Mouse (Mus musculus) neural tube, embryonic 15.5 days (tissue): ENCODE results near the gene Olfr1392. TPM values are rescaled to one million over a fixed set of nuclear protein-coding genes. Genes with fewer than 3 reads are reported as not detected.

Experiments used
- ATAC-seq: fragments of 200-750 bp; cut with Nextera tagmentation; 2 replicates; pipeline ENCODE4 v1.8.0; 2017; ENCODE audit warnings: mild to moderate bottlenecking, moderate TSS enrichment, moderate library complexity; ENCODE audit not compliant: low FRiP score
- H3K27ac ChIP-seq: fragments of 300-500 bp; sonication (generic); replicated peaks from 2 replicates; pipeline ENCODE4 v1.5.1; 2015; ENCODE audit warnings: mild to moderate bottlenecking, inconsistent platforms
- H3K27me3 ChIP-seq: fragments of 300-500 bp; sonication (generic); replicated peaks from 2 replicates; pipeline ENCODE4 v1.6.1; 2015; ENCODE audit warnings: inconsistent platforms
- H3K36me3 ChIP-seq: fragments of 300-500 bp; sonication (generic); 2 replicates; pipeline ENCODE4 v1.6.1; 2015; ENCODE audit warnings: inconsistent platforms
- H3K4me1 ChIP-seq: fragments of 300-500 bp; sonication (generic); 2 replicates; pipeline ENCODE4 v1.6.1; 2015; ENCODE audit warnings: inconsistent platforms
- H3K4me2 ChIP-seq: fragments of 300-500 bp; sonication (generic); 2 replicates; pipeline ENCODE4 v1.6.1; 2015; ENCODE audit warnings: inconsistent platforms, mild to moderate bottlenecking, moderate library complexity
- H3K4me3 ChIP-seq: fragments of 300-500 bp; sonication (generic); replicated peaks from 2 replicates; pipeline ENCODE4 v1.5.1; 2015; ENCODE audit warnings: mild to moderate bottlenecking, inconsistent platforms
- H3K9ac ChIP-seq: fragments of 300-500 bp; sonication (generic); replicated peaks from 2 replicates; pipeline ENCODE4 v1.6.1; 2015; ENCODE audit warnings: mild to moderate bottlenecking, inconsistent platforms
- H3K9me3 ChIP-seq: fragments of 300-500 bp; sonication (generic); replicated peaks from 2 replicates; pipeline ENCODE4 v1.6.1; 2016; ENCODE audit warnings: inconsistent platforms
- WGBS: fragments of 180-500 bp; shearing (Covaris S2); methylation state at CpG from one replicate; pipeline ENCODE4 v1.1.7; 2015; ENCODE audit warnings: mixed read lengths; 5-methylcytosine and 5-hydroxymethylcytosine counted together
- polyA plus RNA-seq: library from polyadenylated mRNA; unstranded; fragments of >200 nt; fragmentation: Nextera tagmentation; extraction: Ambion mirVana; gene quantifications from 2 replicates; pipeline ENCODE4 v1.2.1, GENCODE M21; 2015

Olfr1392 gene
- polyA plus RNA-seq, 1 experiment from 2014 or later: not detected

DNA sequence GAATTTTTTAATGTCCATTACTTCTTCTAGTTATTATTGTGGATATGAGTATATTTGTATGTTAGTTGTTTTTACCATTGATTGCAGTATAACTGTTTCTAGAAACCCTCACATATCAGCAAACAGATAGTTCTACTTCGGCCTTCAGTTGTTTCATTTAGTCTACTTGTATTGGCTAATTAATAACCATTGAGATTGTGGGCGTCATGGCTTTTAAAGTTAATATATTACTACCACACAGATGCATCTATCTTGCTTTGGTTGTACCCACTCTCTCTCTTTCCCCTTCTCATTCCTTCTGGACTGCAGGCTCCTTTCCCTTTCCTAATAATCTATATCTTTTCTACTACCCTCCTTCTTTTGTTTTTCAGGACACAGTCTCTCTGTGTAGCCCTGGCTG, 25.8 kb upstream of the Olfr1392 start:
- WGBS: 95% methylated on average over 2 of the region's 2 CpGs
- no peak for ATAC-seq

GRCm38 (mm10) chr11:49259829-49260228, 25.3 kb upstream of the Olfr1392 start:
- 91% methylated on average over 1 of the region's 1 CpGs for WGBS
- no peaks in the 10 kb centered on the region for H3K9me3 ChIP-seq
- no peaks in the 10 kb centered on the region for H3K27me3 ChIP-seq
- H3K4me2 ChIP-seq: no peak overlapping the region
- H3K36me3 ChIP-seq: peaks cover 15% of the 10 kb centered on the region
- no peak for ATAC-seq
- no peak overlapping the region for H3K9ac ChIP-seq
- no peak overlapping the region for H3K27ac ChIP-seq
- H3K4me3 ChIP-seq: no peak overlapping the region
- no peaks in the 10 kb centered on the region for H3K4me1 ChIP-seq

More for the DNA sequence above, 25.8 kb upstream of the Olfr1392 start:
- Histone ChIP-seq H3K9ac (no peak overlapping the region), H3K4me1 (no peaks in the 10 kb centered on the region), H3K36me3 (peaks cover 18% of the 10 kb centered on the region), H3K27me3 (no peaks in the 10 kb centered on the region), H3K4me2 (no peak overlapping the region), H3K27ac (no peak overlapping the region), H3K9me3 (no peaks in the 10 kb centered on the region), H3K4me3 (no peak overlapping the region)

GRCm38 (mm10) chr11:49260598-49261312, 24.3 kb upstream of the Olfr1392 start:
- H3K9ac ChIP-seq: no peak overlapping the region
- 93% methylated on average over 21 of the region's 21 CpGs for WGBS
- no peaks in the 10 kb centered on the region for H3K27me3 ChIP-seq
- H3K27ac ChIP-seq: no peak overlapping the region
- H3K9me3 ChIP-seq: no peaks in the 10 kb centered on the region
- H3K4me1 ChIP-seq: no peaks in the 10 kb centered on the region
- no peak overlapping the region for H3K4me2 ChIP-seq
- peaks cover 15% of the 10 kb centered on the region for H3K36me3 ChIP-seq
- no peak for ATAC-seq
- H3K4me3 ChIP-seq: no peak overlapping the region

- Histone ChIP-seq H3K27ac (no peak overlapping the region), H3K27me3 (no peaks in the 10 kb centered on the region), H3K36me3 (peaks cover 15% of the 10 kb centered on the region), H3K9me3 (no peaks in the 10 kb centered on the region), H3K4me3 (no peak overlapping the region), H3K4me1 (no peaks in the 10 kb centered on the region), H3K4me2 (no peak overlapping the region), H3K9ac (no peak overlapping the region)
- WGBS: 95% methylated on average over 14 of the region's 14 CpGs
- ATAC-seq: no peak
These were observed 23.7 kb upstream of the Olfr1392 start for GRCm38 (mm10) chr11:49261313-49261855.

- WGBS: 84% methylated on average over 5 of the region's 5 CpGs
- no peak for ATAC-seq
These were observed 22.8 kb upstream of the Olfr1392 start for GRCm38 (mm10) chr11:49262286-49262685.

DNA sequence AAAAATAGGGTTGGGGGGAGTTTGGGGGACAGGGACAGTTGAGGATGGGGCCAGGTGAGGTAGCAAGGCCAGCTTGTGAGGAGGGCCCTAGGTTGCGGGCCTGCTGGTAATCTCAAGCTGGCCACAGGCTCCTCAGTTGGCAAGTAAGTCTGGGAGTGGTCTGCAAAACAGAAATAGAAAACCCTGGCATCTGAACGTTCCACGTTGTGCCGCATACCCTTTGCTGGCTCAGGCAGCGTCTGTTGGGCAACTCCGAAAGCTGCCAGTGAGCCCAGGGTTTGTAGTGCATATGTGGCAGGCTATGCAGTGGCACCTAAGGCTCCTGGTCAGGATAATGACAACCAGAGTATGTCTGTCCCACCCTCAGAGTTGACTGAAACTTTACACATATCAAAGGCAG, 21.9 kb upstream of the Olfr1392 start:
- WGBS: 88% methylated on average over 6 of the region's 6 CpGs
- Histone ChIP-seq H3K27me3 (no peaks in the 10 kb centered on the region), H3K36me3 (peaks cover 15% of the 10 kb centered on the region), H3K4me3 (no peak overlapping the region), H3K4me1 (no peaks in the 10 kb centered on the region), H3K27ac (no peak overlapping the region), H3K4me2 (no peak overlapping the region), H3K9me3 (no peaks in the 10 kb centered on the region), H3K9ac (no peak overlapping the region)
- no peak for ATAC-seq

More at GRCm38 (mm10) chr11:49262286-49262685, 22.8 kb upstream of the Olfr1392 start:
- Histone ChIP-seq H3K27me3 (no peaks in the 10 kb centered on the region), H3K4me2 (no peak overlapping the region), H3K9me3 (no peaks in the 10 kb centered on the region), H3K4me1 (no peaks in the 10 kb centered on the region), H3K36me3 (peaks cover 15% of the 10 kb centered on the region), H3K4me3 (no peak overlapping the region), H3K27ac (no peak overlapping the region), H3K9ac (no peak overlapping the region)

DNA sequence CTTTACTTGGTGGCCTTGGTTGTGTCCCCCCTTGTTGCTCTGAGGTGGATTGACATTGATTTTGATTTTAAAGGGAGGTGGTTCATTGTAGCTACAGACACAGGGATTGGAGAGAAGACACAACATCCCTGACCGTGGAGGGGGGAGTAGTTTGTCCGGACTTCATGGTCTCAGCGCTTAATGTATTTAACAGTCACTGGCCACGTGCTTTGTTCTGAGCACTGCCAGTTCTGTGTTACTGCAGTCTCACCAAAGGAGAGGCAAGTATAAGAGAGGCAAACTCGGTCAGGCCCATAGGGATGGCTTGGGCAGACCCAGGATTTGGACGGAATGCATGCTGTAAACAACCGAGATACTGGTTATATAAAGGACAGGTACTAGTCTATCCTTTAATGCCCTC, 21.0 kb upstream of the Olfr1392 start:
- Histone ChIP-seq H3K9me3 (no peaks in the 10 kb centered on the region), H3K4me2 (no peak overlapping the region), H3K27ac (no peak overlapping the region), H3K36me3 (peaks cover 13% of the 10 kb centered on the region), H3K4me3 (no peak overlapping the region), H3K9ac (no peak overlapping the region), H3K27me3 (no peaks in the 10 kb centered on the region), H3K4me1 (no peaks in the 10 kb centered on the region)
- WGBS: 94% methylated on average over 7 of the region's 7 CpGs
- no peak for ATAC-seq

- 85% methylated on average over 11 of the region's 11 CpGs for WGBS
- Histone ChIP-seq H3K4me3 (no peak overlapping the region), H3K9me3 (no peaks in the 10 kb centered on the region), H3K36me3 (peaks cover 13% of the 10 kb centered on the region), H3K9ac (no peak overlapping the region), H3K4me2 (no peak overlapping the region), H3K27ac (no peak overlapping the region), H3K4me1 (no peaks in the 10 kb centered on the region), H3K27me3 (no peaks in the 10 kb centered on the region)
- ATAC-seq: no peak
These were observed 20.5 kb upstream of the Olfr1392 start for GRCm38 (mm10) chr11:49264622-49265021.

DNA sequence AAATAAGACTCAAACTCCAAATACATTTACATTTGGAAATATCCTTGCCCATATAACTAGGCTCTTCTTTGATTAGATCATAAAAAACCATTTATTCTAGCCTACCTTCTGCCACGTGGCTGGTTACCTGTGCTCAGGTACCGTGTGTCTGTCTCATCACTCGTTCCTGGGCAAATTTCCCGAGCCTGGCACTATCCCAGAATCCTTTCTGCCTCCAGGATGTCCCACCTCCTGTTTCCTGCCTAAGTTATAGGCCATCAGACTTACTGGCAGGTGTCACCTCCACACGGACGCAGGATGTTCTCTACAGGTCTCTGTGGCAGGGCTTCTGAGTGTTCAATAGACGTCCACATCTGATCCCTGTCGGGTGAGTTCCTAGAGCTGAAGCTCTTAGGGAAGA, 20.0 kb upstream of the Olfr1392 start:
- H3K4me1 ChIP-seq: no peaks in the 10 kb centered on the region
- no peak overlapping the region for H3K4me2 ChIP-seq
- H3K36me3 ChIP-seq: peaks cover 13% of the 10 kb centered on the region
- WGBS: 85% methylated on average over 8 of the region's 8 CpGs
- H3K4me3 ChIP-seq: no peak overlapping the region
- H3K27me3 ChIP-seq: no peaks in the 10 kb centered on the region
- no peaks in the 10 kb centered on the region for H3K9me3 ChIP-seq
- H3K27ac ChIP-seq: no peak overlapping the region
- H3K9ac ChIP-seq: no peak overlapping the region
- ATAC-seq: no peak

DNA sequence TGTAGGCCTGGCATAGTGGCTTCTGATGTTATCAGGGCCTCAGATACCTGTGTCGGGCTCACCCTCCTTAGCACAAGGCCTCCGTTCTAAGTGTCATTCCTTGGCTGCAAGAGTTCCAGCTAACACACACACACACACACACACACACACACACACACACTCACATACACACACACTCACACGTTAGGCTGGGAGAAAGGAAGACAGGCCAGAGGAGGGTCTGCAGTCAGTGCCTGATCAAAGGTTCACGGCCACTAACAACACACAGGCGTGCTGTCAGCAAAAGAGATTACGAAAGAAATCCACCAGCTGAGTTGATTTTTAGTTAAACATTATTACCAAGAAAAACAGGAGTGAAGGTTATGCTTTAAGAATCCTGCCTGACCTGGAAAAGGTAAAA, 18.4 kb upstream of the Olfr1392 start:
- Histone ChIP-seq H3K27ac (no peak overlapping the region), H3K27me3 (no peaks in the 10 kb centered on the region), H3K9me3 (no peaks in the 10 kb centered on the region), H3K36me3 (peaks cover 2% of the 10 kb centered on the region; the same call in 1 of the 2 replicates), H3K4me3 (no peak overlapping the region), H3K4me2 (no peak overlapping the region), H3K9ac (no peak overlapping the region), H3K4me1 (no peaks in the 10 kb centered on the region)
- ATAC-seq: no peak
- WGBS: 87% methylated on average over 6 of the region's 6 CpGs

GRCm38 (mm10) chr11:49267316-49267715, 17.8 kb upstream of the Olfr1392 start:
- no peak overlapping the region for H3K27ac ChIP-seq
- no peaks in the 10 kb centered on the region for H3K9me3 ChIP-seq
- no peak overlapping the region for H3K4me3 ChIP-seq
- H3K27me3 ChIP-seq: no peaks in the 10 kb centered on the region
- H3K36me3 ChIP-seq: no peaks in the 10 kb centered on the region
- H3K4me1 ChIP-seq: no peaks in the 10 kb centered on the region
- H3K9ac ChIP-seq: no peak overlapping the region
- ATAC-seq: no peak
- H3K4me2 ChIP-seq: no peak overlapping the region
- WGBS: 85% methylated on average over 10 of the region's 10 CpGs

- H3K36me3 ChIP-seq: no peaks in the 10 kb centered on the region
- 78% methylated on average over 15 of the region's 15 CpGs for WGBS
- no peak overlapping the region for H3K4me2 ChIP-seq
- H3K9ac ChIP-seq: no peak overlapping the region
- H3K9me3 ChIP-seq: no peaks in the 10 kb centered on the region
- H3K4me1 ChIP-seq: no peaks in the 10 kb centered on the region
- no peak for ATAC-seq
- no peaks in the 10 kb centered on the region for H3K27me3 ChIP-seq
- no peak overlapping the region for H3K27ac ChIP-seq
- H3K4me3 ChIP-seq: no peak overlapping the region
These were observed 17.0 kb upstream of the Olfr1392 start for GRCm38 (mm10) chr11:49267970-49268579.
